8 mouse cellular contexts compared by ENCODE assay signal in genomic region chr12:108275508-108275890, GRCm38 (mm10). TPM values are rescaled to one million over a fixed set of nuclear protein-coding genes. Genes with fewer than 3 reads are reported as not detected.
DNase-seq lines count a peak whose midpoint lies in the region; ATAC-seq and TF ChIP-seq lines count a peak whose summit lies in the region.

No protein-coding gene starts in this region.

- H3K4me3 ChIP-seq in cerebellum, adult 2 months (replicated peaks; ENCODE audit: insufficient read depth, low read depth, low read length): peak overlapping the region; percentile 87
- H3K4me3 ChIP-seq in lung, embryonic 14.5 days (ENCODE audit: low read depth, low read length): peak overlapping the region; percentile 69

- H3K4me1 ChIP-seq in cerebellum, adult 2 months (ENCODE audit: control insufficient read depth, insufficient read depth, low read length): peaks cover 19% of the 10 kb centered on the region
- peaks cover 29% of the 10 kb centered on the region for H3K4me1 ChIP-seq in lung, embryonic 14.5 days (ENCODE audit: insufficient read depth)

- TF ChIP-seq CTCF in cerebellum, adult 2 months (IDR thresholded peaks at IDR 0.05; ENCODE audit: borderline replicate concordance, insufficient read depth, low read depth, low read length): no peak
- no peak for TF ChIP-seq CTCF in lung, embryonic 14.5 days (IDR thresholded peaks at IDR 0.05; ENCODE audit: low read depth)

- H3K27ac ChIP-seq in cerebellum, adult 2 months (ENCODE audit: insufficient read depth, low read length): peak overlapping the region; percentile 76
- H3K27ac ChIP-seq in lung, embryonic 14.5 days (ENCODE audit: low read depth): peak overlapping the region; percentile 64

- no peaks in the 10 kb centered on the region for H3K36me3 ChIP-seq in lung, embryonic 14.5 days (ENCODE audit: insufficient read depth)

- 0% methylated on average over 31 of the region's 37 CpGs for WGBS in cerebellum, adult 2 months
- WGBS in lung, embryonic 14.5 days: 0% methylated on average over 27 of the region's 37 CpGs

- peak overlapping the region; percentile 67 for H3K9ac ChIP-seq in lung, embryonic 14.5 days

- peak; percentile 95 for DNase-seq in MN1 (ENCODE audit: low spot score)
- DNase-seq in cerebellum, adult 2 months: peak; percentile 98 to 99
- DNase-seq in layer of hippocampus, adult 8-10 months (ENCODE audit: low spot score in 2 of 2): peak; percentile 94 to 95
- DNase-seq in lung, embryonic 14.5 days: peak; percentile 99
- peak; percentile 95 for DNase-seq in testis, postnatal 14 days (ENCODE audit: low spot score)

- no peaks in the 10 kb centered on the region for H3K27me3 ChIP-seq in cerebellum, adult 2 months (ENCODE audit: control insufficient read depth, insufficient read depth, low read length)
- H3K27me3 ChIP-seq in lung, embryonic 14.5 days (ENCODE audit: insufficient read depth, low read length): peaks cover 5% of the 10 kb centered on the region; the same call in 1 of the 2 replicates

- TF ChIP-seq POLR2A in cerebellum, adult 2 months (IDR thresholded peaks at IDR 0.05; ENCODE audit: borderline replicate concordance, insufficient read depth, low read length): peak; percentile 68; the same call in 1 of the 2 replicates

- ATAC-seq in frontal cortex, adult (ENCODE audit: low TSS enrichment): peak; percentile 62
- ATAC-seq in hematopoietic stem cell, adult 5-6 weeks (replicated peaks in 1 of 2; ENCODE audit: insufficient read depth in 1 of 2, low FRiP score in 2 of 2, low TSS enrichment in 1 of 2, low read depth in 1 of 2, poor library complexity in 2 of 2, severe bottlenecking in 2 of 2): peak; percentile 74 to 75
- peak; percentile 90 for ATAC-seq in lung, embryonic 14.5 days (ENCODE audit: insufficient read depth)
- peak; percentile 69 for ATAC-seq in neutrophil, adult 5-6 weeks (ENCODE audit: extremely low read depth, insufficient number of reproducible peaks, low FRiP score, poor library complexity, severe bottlenecking)

- peak overlapping the region; percentile 97 for H3K4me2 ChIP-seq in lung, embryonic 14.5 days

- H3K9me3 ChIP-seq in lung, embryonic 14.5 days (ENCODE audit: low read depth, low read length): no peaks in the 10 kb centered on the region

RNA-seq across cellular contexts. Expression of gene Ccdc85c, which starts 0.3 kb away (rescaled TPM):
- polyA plus RNA-seq in cerebellum, adult 2 months (2012; rRNA removed): 75.0 and 78.6 TPM in 2 replicates
- total RNA-seq in hematopoietic stem cell, adult 5-6 weeks (2017): 1.4 and 4.4 TPM in 2 replicates
- total RNA-seq in layer of hippocampus, adult 8-10 months (2022): 10 to 100 TPM; 56.3 to 67.6 (median 63.0) TPM
- 8.3 and 8.6 TPM in 2 replicates for polyA plus RNA-seq in lung, embryonic 14.5 days (2014; fragmentation: Nextera tagmentation; extraction: Ambion mirVana)
- 0.12 and 0.23 TPM in 2 replicates for total RNA-seq in neutrophil, adult 5-6 weeks (2017)

RNA-seq across cellular contexts. Expression of gene Hhipl1, which starts 30.6 kb away (rescaled TPM):
- 4.4 and 4.8 TPM in 2 replicates for polyA plus RNA-seq in cerebellum, adult 2 months (2012; rRNA removed)
- total RNA-seq in hematopoietic stem cell, adult 5-6 weeks (2017): not detected in 2 replicates
- 1 to 10 TPM; 5.6 to 8.5 (median 7.1) TPM for total RNA-seq in layer of hippocampus, adult 8-10 months (2022)
- polyA plus RNA-seq in lung, embryonic 14.5 days (2014; fragmentation: Nextera tagmentation; extraction: Ambion mirVana): 0.76 and 0.82 TPM in 2 replicates
- not detected in 2 replicates for total RNA-seq in neutrophil, adult 5-6 weeks (2017)

RNA-seq across cellular contexts. Expression of gene Cyp46a1, which starts 58.7 kb away (rescaled TPM):
- polyA plus RNA-seq in cerebellum, adult 2 months (2012; rRNA removed): 88.8 and 93.7 TPM in 2 replicates
- total RNA-seq in hematopoietic stem cell, adult 5-6 weeks (2017): 0.10 and 0.38 TPM in 2 replicates
- 100 to 1,000 TPM; 162 to 181 (median 170) TPM for total RNA-seq in layer of hippocampus, adult 8-10 months (2022)
- 3.9 and 4.4 TPM in 2 replicates for polyA plus RNA-seq in lung, embryonic 14.5 days (2014; fragmentation: Nextera tagmentation; extraction: Ambion mirVana)
- total RNA-seq in neutrophil, adult 5-6 weeks (2017): not detected in 2 replicates

Comparison
In these comparisons a context has a peak if more than half of its experiments do, and no peak if none do; other contexts are left out.
1. Peak in every context shown above with its lines: DNase-seq, ATAC-seq, H3K4me3 ChIP-seq and H3K27ac ChIP-seq.
2. RNA of gene Ccdc85c, which starts 0.3 kb away (total RNA-seq): 56.3 to 67.6 TPM in layer of hippocampus, adult 8-10 months; 1.4 to 4.4 TPM in hematopoietic stem cell, adult 5-6 weeks and 0.12 to 0.23 TPM in neutrophil, adult 5-6 weeks; every median in the first group is over 10 times any median in the second.
3. RNA of gene Cyp46a1, which starts 58.7 kb away (total RNA-seq): 162 to 181 TPM in layer of hippocampus, adult 8-10 months; 0.10 to 0.38 TPM in hematopoietic stem cell, adult 5-6 weeks and not detected in neutrophil, adult 5-6 weeks; every median in the first group is over 100 times any median in the second.